Mouse (Mus musculus): ENCODE data around the gene Map2.

Gene Map2

DNA sequence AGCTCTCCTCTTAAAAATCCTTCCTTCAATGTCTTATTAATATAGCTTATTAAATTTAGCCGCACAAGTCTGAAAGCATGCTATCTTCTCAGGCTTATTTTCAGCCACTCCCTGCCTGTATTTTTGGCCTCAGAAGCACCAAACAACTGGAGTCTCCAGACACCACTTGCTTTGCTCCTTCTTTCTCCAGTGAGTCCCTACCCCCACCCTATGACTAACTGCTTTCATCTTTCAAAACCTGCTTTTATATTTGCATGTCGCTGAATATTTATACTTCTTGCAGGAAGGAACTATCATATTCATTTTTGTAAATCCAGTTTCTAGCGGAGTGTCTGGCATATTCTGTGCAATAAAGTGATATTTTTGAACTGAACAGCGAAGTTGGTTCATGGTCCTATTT, 21.6 kb downstream of the Map2 start:
- peak in 1 of 2 experiments; percentile 36 for DNase-seq (ENCODE audit: low spot score in 2 of 2)

GRCm38 (mm10) chr1:66205517-66205916, 30.4 kb downstream of the Map2 start:
- peak in 1 of 2 experiments; percentile 73 for DNase-seq (ENCODE audit: low spot score in 2 of 2)

GRCm38 (mm10) chr1:66206904-66207303, 31.8 kb downstream of the Map2 start:
- no peak for DNase-seq (ENCODE audit: low spot score in 2 of 2)

DNA sequence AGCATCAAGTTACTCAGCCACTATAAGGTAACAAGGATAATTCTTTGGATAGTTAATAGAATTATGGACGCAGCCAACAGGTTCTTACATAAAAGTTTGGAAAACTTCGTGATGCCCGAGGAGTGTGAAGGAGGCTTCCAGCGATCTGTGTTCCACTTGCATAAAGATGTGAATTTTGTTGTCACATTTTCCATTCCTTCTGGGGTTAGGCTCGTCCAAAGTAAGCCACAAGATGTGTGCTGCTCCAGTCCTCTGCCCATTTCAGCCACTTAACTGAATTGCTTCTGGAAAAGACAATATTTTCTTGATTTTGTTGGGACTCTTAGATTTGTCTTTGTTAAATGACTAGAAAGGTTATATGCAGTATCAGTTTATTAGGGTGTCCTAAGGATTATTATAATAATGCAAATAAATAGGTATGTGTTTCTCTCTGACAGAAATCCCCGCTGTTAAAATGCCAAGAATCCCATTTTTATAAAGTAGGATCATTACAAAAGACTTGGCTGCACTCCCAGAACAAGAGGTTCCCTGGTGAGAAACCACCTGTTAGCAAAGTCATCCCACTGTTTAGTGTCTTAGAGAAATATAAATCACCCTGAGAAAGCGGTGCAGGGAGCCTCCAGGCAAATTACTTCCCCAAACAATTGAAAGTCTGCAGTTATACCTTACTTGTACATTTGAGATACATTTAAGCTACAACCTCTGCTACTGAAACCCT, 36.2 kb downstream of the Map2 start:
- no peak for DNase-seq (ENCODE audit: low spot score in 2 of 2)

DNA sequence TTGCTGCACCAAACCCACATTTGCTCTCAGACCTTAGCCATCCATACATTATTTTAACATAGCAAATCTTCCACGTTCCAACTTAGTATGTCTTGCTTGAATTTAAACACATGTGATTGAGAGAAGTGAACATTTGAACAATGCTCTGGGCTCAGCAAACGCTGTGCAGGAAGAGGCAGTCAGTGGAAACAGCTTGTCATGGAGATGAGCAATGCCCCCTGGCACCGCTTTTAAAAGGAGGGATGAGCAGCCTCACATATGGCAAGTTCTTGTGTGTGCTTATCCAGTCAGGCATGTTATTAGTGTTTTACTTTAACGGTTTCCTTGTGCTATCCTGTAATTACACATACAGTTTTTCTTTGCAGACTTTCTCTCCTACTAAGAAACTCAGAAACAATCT, 46.4 kb downstream of the Map2 start:
- DNase-seq (ENCODE audit: low spot score in 2 of 2) = no peak

DNA sequence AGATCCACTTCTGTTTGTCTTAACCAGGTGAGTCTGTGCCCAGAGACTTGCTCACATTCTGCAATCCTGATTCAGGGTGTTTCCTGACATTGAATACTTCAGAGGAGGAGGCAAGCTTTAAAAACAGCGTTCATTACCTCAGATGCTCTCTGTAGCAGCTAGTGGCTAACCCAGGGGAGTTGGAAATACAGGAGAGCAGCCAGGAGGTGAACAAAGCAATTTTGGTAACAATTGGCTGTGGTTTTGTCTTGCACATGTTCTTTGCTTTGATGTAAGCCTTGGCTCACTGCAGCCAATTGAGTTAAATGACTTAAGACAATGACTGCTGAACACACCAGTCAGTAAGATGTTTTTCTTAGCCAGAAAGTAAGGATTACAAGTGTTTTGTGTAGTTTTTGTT, 48.3 kb downstream of the Map2 start:
- no peak for DNase-seq (ENCODE audit: low spot score in 2 of 2)

- no peak for DNase-seq (ENCODE audit: low spot score in 2 of 2)
These were observed 51.6 kb downstream of the Map2 start for GRCm38 (mm10) chr1:66226372-66227368.

DNA sequence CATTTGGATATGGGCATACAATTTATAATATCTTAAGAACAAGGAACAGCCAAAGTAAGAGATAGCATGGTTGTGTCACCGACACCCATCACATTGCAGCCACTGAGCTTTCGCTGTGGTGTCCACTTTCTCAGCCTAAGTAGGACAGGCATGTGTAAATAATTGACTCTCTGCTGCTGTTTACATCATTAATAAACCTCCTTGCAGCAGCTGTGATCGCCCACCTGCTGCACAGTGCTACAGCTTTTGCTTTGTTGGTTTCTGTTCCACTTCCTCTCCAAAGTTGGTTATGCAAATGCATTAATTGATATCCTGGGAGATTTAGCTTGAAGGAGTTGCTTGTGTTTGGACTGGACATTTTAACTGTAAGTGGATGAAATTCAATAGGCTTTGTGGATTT, 53.1 kb downstream of the Map2 start:
- DNase-seq (ENCODE audit: low spot score in 2 of 2) = no peak

DNA sequence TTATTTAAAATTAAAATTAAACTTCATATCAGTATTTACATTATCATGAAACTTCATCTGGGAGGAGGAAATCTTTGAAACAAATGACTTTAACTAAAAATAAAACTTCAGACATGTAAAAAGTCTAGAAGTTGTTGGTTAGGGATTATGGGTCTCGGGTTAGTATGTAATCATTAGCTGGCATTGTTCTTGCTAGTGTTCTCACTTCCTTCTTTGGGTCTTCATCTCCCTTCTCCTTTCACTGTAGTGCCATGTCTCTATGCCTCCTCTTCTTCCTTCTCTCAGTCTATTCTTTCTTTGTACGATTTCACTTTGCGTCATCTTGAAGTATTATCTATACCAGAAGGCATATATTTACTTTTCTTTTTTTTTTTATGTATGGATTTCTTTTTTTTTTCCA, 55.3 kb downstream of the Map2 start:
- DNase-seq (ENCODE audit: low spot score in 2 of 2) = no peak

DNA sequence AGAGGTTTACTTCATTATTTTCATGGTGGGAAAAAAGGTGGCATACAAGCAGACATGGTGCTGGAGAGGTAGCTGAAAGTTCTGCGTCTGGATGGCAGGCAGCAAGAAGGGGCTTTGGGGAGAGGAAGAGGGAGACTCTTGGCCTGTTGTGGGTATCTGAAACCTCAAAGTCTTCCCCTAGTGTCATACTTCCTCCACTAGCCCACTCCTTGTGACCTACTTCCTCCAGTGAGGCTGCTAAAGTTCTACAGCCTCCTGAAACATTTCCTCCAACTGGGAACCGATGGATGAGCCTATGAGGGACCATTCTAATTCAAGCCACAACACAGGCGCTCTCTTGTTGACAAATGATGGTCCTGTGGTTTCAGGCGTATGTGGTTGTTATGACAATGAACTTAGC, 56.9 kb downstream of the Map2 start:
- DNase-seq (ENCODE audit: low spot score in 2 of 2) = no peak

DNA sequence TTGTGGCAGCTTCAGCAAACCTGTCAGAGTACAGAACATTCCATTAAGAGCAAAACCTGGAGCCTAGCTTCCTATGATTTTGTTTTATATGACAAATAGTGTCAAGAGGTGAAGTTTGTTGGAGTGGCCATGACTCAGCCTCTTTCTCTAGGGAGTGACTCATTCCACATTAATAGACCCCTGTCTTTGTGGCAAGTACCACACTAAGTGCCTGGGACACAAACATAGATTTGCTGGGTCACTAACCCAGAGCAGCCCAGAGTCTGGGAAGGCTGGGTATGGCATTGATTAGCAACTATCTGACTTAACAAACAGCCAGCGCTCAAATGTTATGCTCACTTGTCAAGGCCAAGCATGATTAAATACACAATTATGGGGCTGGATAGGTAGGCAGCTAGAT, 69.8 kb downstream of the Map2 start:
- DNase-seq (ENCODE audit: low spot score in 2 of 2) = no peak

- DNase-seq (ENCODE audit: low spot score in 2 of 2) = no peak
These were observed 76.7 kb downstream of the Map2 start for GRCm38 (mm10) chr1:66251649-66252332.

GRCm38 (mm10) chr1:66252333-66252724, 77.3 kb downstream of the Map2 start:
- no peak for DNase-seq (ENCODE audit: low spot score in 2 of 2)

GRCm38 (mm10) chr1:66263220-66263619, 88.1 kb downstream of the Map2 start:
- no peak for DNase-seq (ENCODE audit: low spot score in 2 of 2)

- no peak for DNase-seq (ENCODE audit: low spot score in 2 of 2)
These were observed 91.3 kb downstream of the Map2 start for GRCm38 (mm10) chr1:66266231-66266924.

DNA sequence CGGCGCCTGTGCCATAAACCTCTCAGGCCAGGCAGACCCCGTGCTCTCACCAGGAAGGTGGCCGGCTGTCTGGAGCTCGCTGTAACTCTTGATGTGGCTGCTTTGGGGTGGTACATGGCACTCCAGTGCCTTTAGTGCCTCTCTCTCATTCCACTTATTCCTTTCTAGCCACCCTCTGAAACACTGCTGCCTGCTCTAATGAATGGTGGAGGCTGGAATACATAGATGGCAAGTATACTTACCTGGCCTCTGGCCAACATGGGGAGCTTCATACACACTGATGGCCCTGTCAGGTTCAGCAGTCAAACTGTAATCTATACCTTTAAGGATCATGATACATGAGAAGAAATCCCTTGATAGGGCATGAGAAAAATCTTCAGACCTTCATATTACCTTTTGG, 102.6 kb downstream of the Map2 start:
- DNase-seq (ENCODE audit: low spot score in 2 of 2) = no peak

- no peak for DNase-seq (ENCODE audit: low spot score in 2 of 2)
These were observed 104.3 kb downstream of the Map2 start for GRCm38 (mm10) chr1:66279222-66280009.

- no peak for DNase-seq (ENCODE audit: low spot score in 2 of 2)
These were observed 105.1 kb downstream of the Map2 start for GRCm38 (mm10) chr1:66280152-66280551.

- DNase-seq (ENCODE audit: low spot score in 2 of 2) = no peak
These were observed 107.4 kb downstream of the Map2 start for GRCm38 (mm10) chr1:66282447-66282846.

DNA sequence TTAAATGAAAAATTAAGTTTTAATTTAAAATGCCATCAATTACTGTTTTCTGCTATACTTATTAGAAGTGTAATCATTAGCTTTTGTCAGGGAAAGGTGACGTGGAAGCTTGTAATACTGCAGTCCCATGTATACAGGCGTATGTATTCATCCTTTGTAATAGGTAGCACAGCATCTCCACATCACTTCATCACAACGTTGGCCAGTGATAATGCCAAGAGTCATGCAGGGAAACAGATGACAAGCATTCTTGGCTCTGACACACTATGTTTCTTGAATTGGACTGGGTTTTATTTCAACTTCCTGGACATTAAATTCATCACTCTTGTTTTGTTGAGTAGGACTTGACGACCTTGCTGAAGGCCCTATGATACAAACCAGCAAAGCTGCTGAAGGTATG, 113.9 kb downstream of the Map2 start:
- no peak for DNase-seq (ENCODE audit: low spot score in 2 of 2)
